Mouse (Mus musculus) liver, adult 2 months (tissue): Measurements from ENCODE around the gene Ralgps1. TPM values are rescaled to one million over a fixed set of nuclear protein-coding genes. Genes with fewer than 3 reads are reported as not detected.
A peak's percentile ranks its signal among the peaks of the same experiment; 100 is the strongest.

Experiments
- DNase-seq: peaks from one replicate; pipeline ENCODE4 v3.0.0-alpha.2; 2011; ENCODE audit warnings: low read depth, low spot score; ENCODE audit errors: extremely low read depth
- H3K27ac ChIP-seq: fragments of 200-500 bp; replicated peaks from 2 replicates; pipeline ENCODE4 v1.5.1; 2012; ENCODE audit warnings: low read depth, mild to moderate bottlenecking, control low read depth, inconsistent platforms, low read length; ENCODE audit not compliant: insufficient read depth
- H3K27me3 ChIP-seq: fragments of 200-500 bp; 2 replicates; pipeline ENCODE4 v1.6.1; 2012; ENCODE audit warnings: mild to moderate bottlenecking, moderate library complexity, low read length, inconsistent platforms; ENCODE audit not compliant: control insufficient read depth, insufficient read depth
- H3K36me3 ChIP-seq: fragments of 200-500 bp; 2 replicates; pipeline ENCODE4 v1.6.1; 2012; ENCODE audit warnings: low read length, inconsistent platforms; ENCODE audit not compliant: control insufficient read depth, insufficient read depth
- H3K4me1 ChIP-seq: fragments of 200-500 bp; 2 replicates; pipeline ENCODE4 v1.6.1; 2011; ENCODE audit warnings: low read length; ENCODE audit not compliant: control insufficient read depth, insufficient read depth
- H3K4me3 ChIP-seq: fragments of 200-500 bp; 2 replicates; pipeline ENCODE4 v1.5.1; 2011; ENCODE audit warnings: low read depth, mild to moderate bottlenecking, control low read depth, low read length, moderate library complexity; ENCODE audit not compliant: insufficient read depth
- H3K79me2 ChIP-seq: fragments of 200-500 bp; 2 replicates; pipeline ENCODE4 v1.6.1; 2012; ENCODE audit warnings: inconsistent platforms, mild to moderate bottlenecking, low read length, moderate library complexity; ENCODE audit not compliant: control insufficient read depth, insufficient read depth
- H3K9ac ChIP-seq: fragments of 200-500 bp; 2 replicates; pipeline ENCODE4 v1.6.1; 2012; ENCODE audit warnings: low read depth, mild to moderate bottlenecking, control low read depth, inconsistent platforms, low read length
- CTCF ChIP-seq: fragments of 200-500 bp; IDR thresholded peaks from 2 replicates; pipeline ENCODE4 v1.5.1; 2011; ENCODE audit warnings: low read depth, low read length, control low read depth
- POLR2A ChIP-seq: fragments of 200-500 bp; IDR thresholded peaks from 2 replicates; pipeline ENCODE4 v1.6.1; 2011; ENCODE audit warnings: low read length, control low read depth; ENCODE audit not compliant: insufficient read depth; ENCODE audit errors: extremely low read depth
- WGBS: fragments of 180-500 bp; shearing (Covaris S2); methylation state at CpG from one replicate; pipeline ENCODE4 v1.1.7; 2018; 5-methylcytosine and 5-hydroxymethylcytosine counted together
- polyA plus RNA-seq: library from polyadenylated mRNA; depleted of rRNA; stranded (reverse); fragments of >200 nt; gene quantifications from 2 replicates; pipeline ENCODE4 v1.2.3, GENCODE M21; 2012; rRNA removed
- total RNA-seq: library from RNA; depleted of rRNA; stranded (reverse); fragments of >200 nt; gene quantifications from 2 replicates; pipeline ENCODE4 v1.2.3, GENCODE M21; 2014; rRNA removed

The Ralgps1 gene
- total RNA-seq (2.6 and 3.6 TPM in 2 replicates), polyA plus RNA-seq (2.7 and 3.3 TPM in 2 replicates)

DNA sequence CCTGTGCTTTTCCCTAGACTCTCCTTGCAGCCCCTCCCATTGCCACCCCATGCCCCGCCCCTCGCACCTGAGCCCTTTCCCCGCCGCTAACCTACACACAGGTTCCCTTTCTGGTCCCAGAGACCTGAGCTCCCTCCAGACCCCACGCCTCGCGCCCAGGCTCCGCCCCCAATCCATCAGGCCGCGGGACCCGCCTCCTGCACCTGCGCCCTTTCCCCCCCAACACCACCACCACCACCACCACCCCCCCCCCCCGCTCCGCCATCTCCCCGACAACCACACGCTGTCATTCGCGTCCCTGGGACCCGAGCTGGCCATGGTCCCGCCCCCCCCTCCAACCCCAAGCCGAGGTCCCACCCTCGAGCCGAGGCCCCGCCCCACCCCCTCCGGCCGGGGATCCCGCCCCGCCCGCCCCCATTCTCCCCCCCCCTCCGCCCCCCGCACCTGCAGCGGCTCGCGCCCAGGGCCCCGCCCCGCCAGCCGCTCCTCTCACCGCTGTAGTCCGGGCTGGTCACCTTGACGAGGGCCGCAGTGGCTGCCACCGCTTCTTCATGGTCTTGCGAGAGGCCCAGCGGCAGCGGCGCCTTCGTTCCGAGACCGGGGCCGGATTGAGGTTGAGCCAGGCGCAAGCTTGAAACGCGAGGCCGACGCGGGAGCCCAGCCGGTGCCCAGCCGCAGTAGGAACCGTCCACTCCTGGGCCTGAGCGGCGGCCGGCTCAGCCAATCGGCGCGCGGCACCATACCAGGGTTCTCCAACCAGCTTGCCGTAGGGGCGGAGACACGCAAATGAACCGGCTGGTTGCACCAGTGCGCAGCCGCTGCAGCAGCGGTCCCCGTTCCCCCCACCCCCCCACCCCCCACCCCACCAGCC, at the start of gene Ralgps1:
Gene Ralgps1 (minus strand): TSS at position 710 of the 871 bp plus-strand sequence.
- Histone ChIP-seq H3K36me3 (no peaks in the 10 kb centered on the region), H3K9ac (peak within 1 kb of the TSS; percentile 96), H3K79me2 (peaks cover 3% of the 10 kb centered on the region; the same call in 1 of the 2 replicates), H3K27ac (peak within 1 kb of the TSS; percentile 78), H3K4me3 (peak within 1 kb of the TSS; percentile 98), H3K27me3 (no peaks in the 10 kb centered on the region), H3K4me1 (peaks cover 12% of the 10 kb centered on the region)
- TF ChIP-seq CTCF (no peak), POLR2A (no peak)
- WGBS, result under 1% methylated on average over 48 of the region's 74 CpGs
- peak; percentile 78 for DNase-seq

DNA sequence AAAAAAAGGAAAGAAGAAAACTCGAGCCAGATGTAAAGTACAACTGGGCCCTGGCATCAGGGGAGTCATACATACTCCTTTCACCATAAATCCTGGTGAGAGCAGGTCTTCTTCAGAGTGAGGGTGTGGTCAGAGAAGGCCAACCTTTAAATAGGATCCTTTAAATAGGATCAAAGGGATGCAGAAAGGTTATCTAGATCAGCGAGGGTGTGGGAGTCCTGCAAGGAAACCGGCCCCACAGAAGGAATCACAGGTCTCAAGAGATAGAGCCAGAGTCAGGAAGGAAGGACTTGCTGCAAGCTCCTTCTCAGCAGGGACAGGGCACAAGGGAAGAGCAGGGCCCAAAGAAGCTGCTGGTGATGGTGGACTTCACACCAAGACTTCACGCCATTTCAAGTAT, 46.2 kb upstream of the Ralgps1 start:
- H3K36me3 ChIP-seq, result peaks cover 6% of the 10 kb centered on the region
- 78% methylated on average over 4 of the region's 4 CpGs for WGBS

DNA sequence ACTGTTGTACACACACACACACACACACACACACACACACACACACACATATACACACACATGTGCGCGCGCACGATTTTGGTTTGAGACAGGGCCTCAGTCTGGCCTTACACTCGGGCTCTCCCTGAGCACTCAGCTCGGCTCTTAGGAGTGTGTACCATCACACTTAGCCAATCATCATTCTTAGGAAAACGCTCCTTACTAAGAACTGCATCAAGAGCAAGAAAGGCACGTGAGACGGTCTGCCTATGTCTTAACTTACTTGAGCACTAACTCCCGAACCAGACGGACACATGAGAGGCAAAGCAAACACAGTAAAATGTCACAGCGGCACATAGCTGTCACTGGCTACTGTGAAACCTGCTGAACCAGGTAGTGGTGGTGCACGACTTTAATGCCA, 42.7 kb upstream of the Ralgps1 start:
- Histone ChIP-seq H3K4me1 (no peaks in the 10 kb centered on the region), H3K4me3 (no peak overlapping the region), H3K27ac (no peak overlapping the region), H3K79me2 (peaks cover 3% of the 10 kb centered on the region; the same call in 1 of the 2 replicates), H3K36me3 (peaks cover 4% of the 10 kb centered on the region), H3K27me3 (no peaks in the 10 kb centered on the region), H3K9ac (no peak overlapping the region)
- no peak for DNase-seq
- 91% methylated on average over 13 of the region's 13 CpGs for WGBS
- no peak for TF ChIP-seq CTCF
- TF ChIP-seq POLR2A, result no peak

More for the DNA sequence above, 46.2 kb upstream of the Ralgps1 start:
- Histone ChIP-seq H3K4me1 (no peaks in the 10 kb centered on the region), H3K27me3 (no peaks in the 10 kb centered on the region), H3K79me2 (peaks cover 20% of the 10 kb centered on the region), H3K27ac (no peak overlapping the region), H3K9ac (no peak overlapping the region), H3K4me3 (no peak overlapping the region)
- no peak for TF ChIP-seq CTCF
- no peak for TF ChIP-seq POLR2A
- no peak for DNase-seq

DNA sequence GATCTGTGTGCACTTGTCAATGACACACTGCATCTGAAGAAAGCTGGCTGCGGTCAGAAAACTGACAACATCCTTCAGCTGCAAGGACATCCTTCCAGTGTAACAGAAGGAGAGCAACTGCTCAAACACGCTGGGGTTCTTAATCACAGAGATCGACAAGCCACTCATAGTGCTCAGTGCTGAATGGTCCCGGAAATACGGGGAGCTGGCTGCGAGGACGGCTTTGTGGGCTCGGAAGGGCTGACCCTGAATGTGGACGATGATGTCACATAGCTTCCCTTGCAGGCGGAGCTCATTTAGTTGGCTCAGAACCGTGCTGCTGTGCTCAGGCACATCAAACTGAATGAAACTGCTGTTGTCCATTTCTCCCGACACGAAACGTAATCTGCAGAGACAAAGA, 40.8 kb upstream of the Ralgps1 start:
- peaks cover 5% of the 10 kb centered on the region for H3K36me3 ChIP-seq
- no peak overlapping the region for H3K27ac ChIP-seq
- H3K4me3 ChIP-seq, result no peak overlapping the region
- no peak for TF ChIP-seq POLR2A
- no peak for TF ChIP-seq CTCF
- H3K9ac ChIP-seq, result no peak overlapping the region
- no peaks in the 10 kb centered on the region for H3K4me1 ChIP-seq
- 88% methylated on average over 14 of the region's 14 CpGs for WGBS
- H3K79me2 ChIP-seq, result no peaks in the 10 kb centered on the region; the same call in 1 of the 2 replicates
- no peak for DNase-seq
- no peaks in the 10 kb centered on the region for H3K27me3 ChIP-seq

DNA sequence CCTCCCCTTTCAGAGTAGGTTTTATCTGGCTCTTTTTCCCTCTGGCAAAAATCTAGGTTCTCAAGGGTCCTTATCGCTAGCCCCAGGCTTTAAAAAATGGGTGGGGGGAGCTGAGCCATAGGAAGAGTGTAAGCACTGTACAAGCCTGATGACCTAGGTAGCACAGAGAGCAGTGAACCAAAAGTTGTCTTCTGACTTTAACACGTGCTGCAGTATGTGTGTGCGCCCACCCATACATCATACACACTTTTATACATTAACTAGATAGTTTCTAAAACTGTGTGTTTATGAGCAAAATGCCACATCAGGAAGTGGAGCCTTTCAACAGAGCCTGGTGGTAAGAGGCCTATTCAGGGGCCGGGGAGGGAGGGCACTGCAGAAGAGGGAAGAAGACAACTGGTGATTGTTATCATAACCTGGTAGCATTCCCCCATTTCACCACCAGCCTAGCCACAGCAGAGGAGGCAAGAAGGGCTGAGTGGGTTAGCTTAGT, 32.3 kb upstream of the Ralgps1 start:
- TF ChIP-seq CTCF (no peak), POLR2A (no peak)
- H3K79me2 ChIP-seq, result no peaks in the 10 kb centered on the region
- WGBS, result 80% methylated on average over 4 of the region's 4 CpGs
- H3K4me1 ChIP-seq, result no peaks in the 10 kb centered on the region; the same call in none of the 2 replicates
- no peaks in the 10 kb centered on the region for H3K27me3 ChIP-seq
- no peak overlapping the region for H3K9ac ChIP-seq
- no peak overlapping the region for H3K4me3 ChIP-seq
- no peak overlapping the region for H3K27ac ChIP-seq
- no peak for DNase-seq
- no peaks in the 10 kb centered on the region for H3K36me3 ChIP-seq
